Mouse (Mus musculus) midbrain, embryonic 16.5 days (tissue): ENCODE results near the gene Iqcf3. TPM values are rescaled to one million over a fixed set of nuclear protein-coding genes. Genes with fewer than 3 reads are reported as not detected.
"Not testable (repeated sequence)": the region's sequence is repeated elsewhere in the genome, so short reads cannot be mapped to it uniquely, and the experiment has no call there.

Experiments used
- ATAC-seq: fragments of 200-750 bp; cut with Nextera tagmentation; 2 replicates; pipeline ENCODE4 v1.8.0; 2017; ENCODE audit warnings: moderate TSS enrichment
- H3K27ac ChIP-seq: fragments of 300-500 bp; sonication (generic); 2 replicates; pipeline ENCODE4 v1.5.1; 2014; ENCODE audit warnings: mild to moderate bottlenecking, low read length, mixed read lengths
- H3K27me3 ChIP-seq: fragments of 300-500 bp; sonication (generic); 2 replicates; pipeline ENCODE4 v1.6.1; 2014; ENCODE audit warnings: low read depth, low read length, mixed read lengths; ENCODE audit not compliant: control insufficient read depth, insufficient read depth
- H3K36me3 ChIP-seq: fragments of 300-500 bp; sonication (generic); 2 replicates; pipeline ENCODE4 v1.6.1; 2014; ENCODE audit warnings: mild to moderate bottlenecking, low read length, moderate library complexity, mixed read lengths; ENCODE audit not compliant: control insufficient read depth, insufficient read depth
- H3K4me1 ChIP-seq: fragments of 300-500 bp; sonication (generic); 2 replicates; pipeline ENCODE4 v1.6.1; 2014; ENCODE audit warnings: mild to moderate bottlenecking, low read length, mixed read lengths; ENCODE audit not compliant: control insufficient read depth, insufficient read depth
- H3K4me2 ChIP-seq: fragments of 300-500 bp; sonication (generic); 2 replicates; pipeline ENCODE4 v1.6.1; 2014; ENCODE audit warnings: mild to moderate bottlenecking, low read length, mixed read lengths
- H3K4me3 ChIP-seq: fragments of 300-500 bp; sonication (generic); 2 replicates; pipeline ENCODE4 v1.5.1; 2014; ENCODE audit warnings: low read depth, mild to moderate bottlenecking, low read length, moderate library complexity, mixed read lengths
- H3K9ac ChIP-seq: fragments of 300-500 bp; sonication (generic); 2 replicates; pipeline ENCODE4 v1.6.1; 2014; ENCODE audit warnings: low read depth, low read length, mixed read lengths
- H3K9me3 ChIP-seq: fragments of 300-500 bp; sonication (generic); replicated peaks from 2 replicates; pipeline ENCODE4 v1.6.1; 2014; ENCODE audit warnings: mild to moderate bottlenecking, low read length, mixed read lengths; ENCODE audit not compliant: control insufficient read depth, poor library complexity, severe bottlenecking
- WGBS: fragments of 180-500 bp; shearing (Covaris S2); extraction: QIAGEN DNeasy Blood & Tissue Kit; methylation state at CpG from one replicate; pipeline ENCODE4 v1.1.7; 2014; 5-methylcytosine and 5-hydroxymethylcytosine counted together
- polyA plus RNA-seq: library from polyadenylated mRNA; unstranded; fragments of >200 nt; fragmentation: Nextera tagmentation; extraction: Ambion mirVana; gene quantifications from 2 replicates; pipeline ENCODE4 v1.2.1, GENCODE M21; 2015

Iqcf3 gene
- polyA plus RNA-seq, 1 experiment from 2014 or later, result not detected

DNA sequence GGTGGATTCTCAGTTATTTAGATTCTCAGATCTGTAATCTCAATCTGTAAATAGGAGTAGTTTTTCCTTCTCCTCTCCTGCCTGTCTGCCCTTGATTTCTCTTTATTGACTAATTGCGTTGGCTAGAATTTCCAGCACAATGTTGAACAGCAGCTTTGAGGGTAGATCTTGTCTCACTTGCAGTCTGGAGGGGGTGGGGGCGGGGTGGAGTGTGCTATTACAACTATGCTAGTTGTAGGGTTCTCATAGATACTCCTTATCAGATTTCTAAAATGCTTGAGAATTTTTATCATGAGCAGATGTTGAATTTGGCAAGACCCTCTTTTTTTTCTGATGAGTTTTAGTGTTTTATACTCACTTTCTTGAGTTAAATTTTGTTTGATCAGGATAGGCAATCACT lies 42.0 kb downstream of the Iqcf3 start:
- Histone ChIP-seq H3K27me3 (no peaks in the 10 kb centered on the region), H3K4me3 (no peak overlapping the region), H3K4me1 (no peaks in the 10 kb centered on the region), H3K9ac (no peak overlapping the region), H3K36me3 (no peaks in the 10 kb centered on the region), H3K27ac (no peak overlapping the region), H3K9me3 (no peaks in the 10 kb centered on the region), H3K4me2 (no peak overlapping the region)
- ATAC-seq, result no peak
- 82% methylated on average over 2 of the region's 2 CpGs for WGBS

DNA sequence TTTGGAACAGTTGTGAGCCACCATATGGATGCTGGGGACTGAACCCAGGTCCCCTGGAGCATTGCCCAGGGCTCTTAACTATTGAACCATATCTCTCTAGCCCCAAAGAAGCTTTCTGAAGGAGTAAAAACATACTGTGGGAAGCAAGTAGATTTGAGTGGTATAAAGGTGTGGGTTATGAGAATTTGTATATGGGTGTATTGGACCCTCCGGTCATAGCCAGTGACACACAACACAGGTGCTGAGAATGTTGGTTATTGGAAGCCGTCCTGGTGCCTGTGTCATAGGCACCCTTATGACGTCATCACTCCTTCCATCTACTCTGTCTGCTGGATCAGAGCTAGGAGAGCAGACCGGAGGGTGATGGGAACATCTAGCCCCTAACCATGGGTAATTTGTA lies 47.2 kb downstream of the Iqcf3 start, which contains the start of gene Iqcf5:
Gene Iqcf5 (plus strand): TSS at position 301 of the 400 bp plus-strand sequence.
- no peaks in the 10 kb centered on the region for H3K27me3 ChIP-seq
- H3K9ac ChIP-seq, result no peak within 1 kb of the TSS
- no peaks in the 10 kb centered on the region for H3K9me3 ChIP-seq
- H3K27ac ChIP-seq, result no peak within 1 kb of the TSS
- H3K36me3 ChIP-seq, result no peaks in the 10 kb centered on the region
- no peak within 1 kb of the TSS for H3K4me3 ChIP-seq
- 89% methylated on average over 4 of the region's 4 CpGs for WGBS
- H3K4me2 ChIP-seq, result no peak within 1 kb of the TSS
- no peaks in the 10 kb centered on the region for H3K4me1 ChIP-seq
- no peak for ATAC-seq

- H3K4me3 ChIP-seq, result no peak overlapping the region
- no peaks in the 10 kb centered on the region for H3K4me1 ChIP-seq
- no peaks in the 10 kb centered on the region for H3K27me3 ChIP-seq
- H3K4me2 ChIP-seq, result no peak overlapping the region
- H3K27ac ChIP-seq, result no peak overlapping the region
- no peak for ATAC-seq
- H3K36me3 ChIP-seq, result no peaks in the 10 kb centered on the region
- H3K9me3 ChIP-seq, result no peaks in the 10 kb centered on the region
- H3K9ac ChIP-seq, result no peak overlapping the region
- WGBS, result 79% methylated on average over 6 of the region's 6 CpGs
These were observed 47.9 kb downstream of the Iqcf3 start for GRCm38 (mm10) chr9:106513566-106513965.

- Histone ChIP-seq H3K9ac (no peak overlapping the region), H3K27ac (no peak overlapping the region), H3K9me3 (no peaks in the 10 kb centered on the region), H3K4me1 (no peaks in the 10 kb centered on the region), H3K4me2 (no peak overlapping the region), H3K36me3 (no peaks in the 10 kb centered on the region), H3K4me3 (no peak overlapping the region), H3K27me3 (no peaks in the 10 kb centered on the region)
- WGBS, result 63% methylated on average over 13 of the region's 13 CpGs
- no peak for ATAC-seq
These were observed 48.5 kb downstream of the Iqcf3 start for GRCm38 (mm10) chr9:106512729-106513450.

- no peak overlapping the region for H3K4me2 ChIP-seq
- no peak overlapping the region for H3K4me3 ChIP-seq
- no peak for ATAC-seq
- H3K9ac ChIP-seq, result no peak overlapping the region
- no peaks in the 10 kb centered on the region for H3K9me3 ChIP-seq
- 95% methylated on average over 10 of the region's 10 CpGs for WGBS
- no peak overlapping the region for H3K27ac ChIP-seq
- no peaks in the 10 kb centered on the region for H3K4me1 ChIP-seq
- H3K36me3 ChIP-seq, result no peaks in the 10 kb centered on the region
- no peaks in the 10 kb centered on the region for H3K27me3 ChIP-seq
These were observed 52.1 kb downstream of the Iqcf3 start for GRCm38 (mm10) chr9:106509356-106509755.

DNA sequence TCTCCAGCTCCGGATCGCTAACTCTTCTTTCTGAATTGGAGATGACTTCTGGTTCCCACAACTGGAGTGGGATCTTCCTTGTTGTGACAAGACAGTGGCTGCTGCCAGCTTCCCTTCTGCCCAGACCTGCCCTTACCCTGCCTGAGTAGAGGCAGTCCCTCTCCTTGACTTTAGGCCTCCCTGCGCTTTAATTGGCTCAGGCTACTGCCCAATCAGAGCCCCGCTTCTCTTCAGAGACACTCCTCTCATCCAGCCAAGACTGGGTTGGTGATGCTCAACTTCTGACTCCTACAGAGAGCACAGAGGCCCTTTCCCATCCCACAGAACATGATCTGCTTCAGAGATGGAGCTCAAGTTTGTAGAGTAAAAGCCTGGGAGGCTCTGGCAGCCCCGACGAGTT lies 57.2 kb downstream of the Iqcf3 start:
- H3K4me3 ChIP-seq, result no peak overlapping the region
- no peaks in the 10 kb centered on the region for H3K27me3 ChIP-seq
- no peak for ATAC-seq
- 80% methylated on average over 6 of the region's 6 CpGs for WGBS
- no peaks in the 10 kb centered on the region for H3K9me3 ChIP-seq
- no peak overlapping the region for H3K4me2 ChIP-seq
- H3K4me1 ChIP-seq, result no peaks in the 10 kb centered on the region
- no peaks in the 10 kb centered on the region for H3K36me3 ChIP-seq
- H3K27ac ChIP-seq, result no peak overlapping the region
- H3K9ac ChIP-seq, result no peak overlapping the region

- no peak for ATAC-seq
These were observed 59.6 kb downstream of the Iqcf3 start for GRCm38 (mm10) chr9:106501846-106502245.

DNA sequence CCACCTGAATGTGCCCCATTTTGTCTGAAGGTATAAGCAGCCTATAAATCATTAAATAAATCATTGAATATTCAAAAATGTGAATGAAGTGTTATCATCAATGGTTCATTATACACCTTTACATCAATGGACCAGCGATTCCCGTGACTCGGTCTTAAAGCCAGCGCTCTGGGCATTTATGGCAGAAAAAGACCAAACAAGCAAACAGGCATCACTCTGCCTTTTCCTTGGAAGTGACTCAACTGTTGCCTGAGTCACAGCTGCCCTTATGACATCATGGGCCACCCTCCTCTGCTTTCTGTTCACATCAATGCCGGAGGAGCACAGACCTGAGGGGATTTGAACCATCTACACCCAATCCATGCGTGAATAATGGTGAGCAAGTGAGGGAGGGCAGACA lies 61.8 kb downstream of the Iqcf3 start, which contains the start of gene Iqcf1:
Gene Iqcf1 (plus strand): TSS at position 301 of the 400 bp plus-strand sequence.
- no peak within 1 kb of the TSS for H3K4me3 ChIP-seq
- H3K27ac ChIP-seq, result no peak within 1 kb of the TSS
- H3K9me3 ChIP-seq, result no peaks in the 10 kb centered on the region
- H3K36me3 ChIP-seq, result no peaks in the 10 kb centered on the region
- ATAC-seq, result no peak
- H3K4me1 ChIP-seq, result no peaks in the 10 kb centered on the region
- 92% methylated on average over 6 of the region's 6 CpGs for WGBS
- H3K9ac ChIP-seq, result no peak within 1 kb of the TSS
- no peaks in the 10 kb centered on the region for H3K27me3 ChIP-seq
- H3K4me2 ChIP-seq, result no peak within 1 kb of the TSS

More at GRCm38 (mm10) chr9:106501846-106502245, 59.6 kb downstream of the Iqcf3 start:
- no peaks in the 10 kb centered on the region for H3K4me1 ChIP-seq
- no peak overlapping the region for H3K4me2 ChIP-seq
- H3K36me3 ChIP-seq, result no peaks in the 10 kb centered on the region
- H3K9me3 ChIP-seq, result no peaks in the 10 kb centered on the region
- no peak overlapping the region for H3K27ac ChIP-seq
- no peak overlapping the region for H3K4me3 ChIP-seq
- H3K9ac ChIP-seq, result no peak overlapping the region
- 89% methylated on average over 22 of the region's 22 CpGs for WGBS
- no peaks in the 10 kb centered on the region for H3K27me3 ChIP-seq

DNA sequence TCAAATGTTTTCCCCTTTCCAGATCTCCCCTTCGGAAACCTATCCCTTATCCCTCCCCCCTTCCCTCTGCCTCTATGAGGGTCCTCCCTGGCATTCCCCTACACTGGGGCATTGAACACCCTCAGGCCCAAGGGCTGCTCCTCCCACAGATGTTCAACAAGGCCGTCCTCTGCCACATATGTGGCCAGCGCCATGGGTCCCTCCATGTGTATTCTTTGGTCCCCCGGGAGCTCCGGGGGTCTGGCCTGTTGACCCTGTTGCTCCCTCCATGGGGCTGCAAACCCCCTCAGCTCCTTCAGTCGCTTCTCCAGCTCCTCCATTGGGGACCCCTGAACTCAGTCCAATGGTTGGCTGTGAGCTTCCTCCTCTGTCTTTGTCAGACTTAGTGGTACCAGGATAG lies 73.8 kb downstream of the Iqcf3 start:
- not testable (repeated sequence) for H3K27me3 ChIP-seq, ATAC-seq, H3K4me1 ChIP-seq, H3K4me2 ChIP-seq, H3K27ac ChIP-seq, H3K9ac ChIP-seq, H3K9me3 ChIP-seq, H3K4me3 ChIP-seq
- WGBS, result 82% methylated on average over 6 of the region's 6 CpGs
- peaks cover 16% of the 10 kb centered on the region; the same call in 1 of the 2 replicates for H3K36me3 ChIP-seq
